Mouse (Mus musculus): ENCODE data around the gene Pdgfc. TPM values are rescaled to one million over a fixed set of nuclear protein-coding genes. Genes with fewer than 3 reads are reported as not detected.
A peak's percentile ranks its signal among the peaks of the same experiment; 100 is the strongest.

Pdgfc gene
- total RNA-seq, 1 experiment, result 16.9 TPM

GRCm38 (mm10) chr3:81020064-81020463 lies 16.2 kb upstream of the Pdgfc start:
- Histone ChIP-seq H3K36me3 (ENCODE audit: control insufficient read depth, insufficient read depth, low read length, poor library complexity, severe bottlenecking) (no peaks in the 10 kb centered on the region), H3K4me1 (ENCODE audit: control insufficient read depth in 2 of 2, insufficient read depth in 2 of 2, low read length in 2 of 2, poor library complexity in 1 of 2) (peaks cover 0 to 8% of the 10 kb centered on the region in 2 experiments; a peak in 3 of 4 replicates), H3K9ac (ENCODE audit: insufficient read depth, low read depth, low read length, poor library complexity, severe bottlenecking) (no peak overlapping the region), H3K9me3 (ENCODE audit: control insufficient read depth, insufficient read depth, low read depth, low read length) (no peaks in the 10 kb centered on the region), H3K27ac (ENCODE audit: insufficient read depth, low read depth, low read length, poor library complexity, severe bottlenecking) (no peak overlapping the region), H3K4me3 (ENCODE audit: insufficient read depth in 1 of 2, low read depth in 1 of 2, low read length in 2 of 2, poor library complexity in 1 of 2, severe bottlenecking in 1 of 2) (no peak overlapping the region)
- TF ChIP-seq CHD2 (IDR thresholded peaks at IDR 0.05; ENCODE audit: low read depth, low read length) (no peak), HCFC1 (IDR thresholded peaks at IDR 0.05; ENCODE audit: borderline replicate concordance, insufficient read depth, low read length) (no peak), ZC3H11A (IDR thresholded peaks at IDR 0.05; ENCODE audit: borderline replicate concordance, low read depth, low read length) (no peak), MAFK (IDR thresholded peaks at IDR 0.05; ENCODE audit: insufficient read depth, low read depth, low read length) (no peak), ZNF384 (IDR thresholded peaks at IDR 0.05; ENCODE audit: low read depth, low read length) (no peak)
- DNase-seq (ENCODE audit: low read depth, low spot score), result no peak
- in situ Hi-C loops (cut with MboI; ENCODE audit: low sequenced_read_pairs in 2 of 2, unreplicated experiment in 2 of 2), result no loop called here

DNA sequence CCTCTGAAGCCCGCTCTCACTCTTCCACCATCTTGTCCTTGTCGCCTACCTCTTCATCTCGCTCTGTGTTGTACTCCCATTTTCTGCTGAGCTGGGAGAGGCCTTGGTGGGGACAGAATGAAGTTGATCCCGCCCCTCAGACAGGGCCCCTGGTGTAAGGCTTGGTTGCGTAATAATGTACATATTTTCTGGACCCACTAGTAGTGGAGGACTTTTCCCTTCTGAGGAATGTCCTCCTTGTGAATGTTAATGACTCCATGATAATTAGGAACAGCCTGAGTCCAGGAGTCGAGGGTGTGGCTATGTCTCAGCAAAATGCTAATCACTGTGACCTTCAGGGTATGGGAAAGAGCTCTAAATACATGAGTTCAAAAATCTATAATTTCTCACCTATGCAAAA lies 14.4 kb upstream of the Pdgfc start:
- peak; percentile 41 for DNase-seq (ENCODE audit: low read depth, low spot score)
- H3K4me3 ChIP-seq (ENCODE audit: insufficient read depth in 1 of 2, low read depth in 1 of 2, low read length in 2 of 2, poor library complexity in 1 of 2, severe bottlenecking in 1 of 2), result peak overlapping the region in 1 of 2 experiments; percentile 46; a peak in 1 of 4 replicates
- H3K4me1 ChIP-seq (ENCODE audit: control insufficient read depth in 2 of 2, insufficient read depth in 2 of 2, low read length in 2 of 2, poor library complexity in 1 of 2), result peaks cover 0 to 8% of the 10 kb centered on the region in 2 experiments; a peak in 3 of 4 replicates
- H3K9me3 ChIP-seq (ENCODE audit: control insufficient read depth, insufficient read depth, low read depth, low read length), result no peaks in the 10 kb centered on the region
- in situ Hi-C loops (cut with MboI; ENCODE audit: low sequenced_read_pairs in 2 of 2, unreplicated experiment in 2 of 2), result no loop called here
- TF ChIP-seq CHD2 (IDR thresholded peaks at IDR 0.05; ENCODE audit: low read depth, low read length), result 0 out of 2 replicates have a peak, but pooled peaks have one; percentile 12
- TF ChIP-seq ZNF384 (IDR thresholded peaks at IDR 0.05; ENCODE audit: low read depth, low read length), result peak; percentile 60; the same call in 1 of the 2 replicates
- no peak for TF ChIP-seq ZC3H11A (IDR thresholded peaks at IDR 0.05; ENCODE audit: borderline replicate concordance, low read depth, low read length)
- H3K27ac ChIP-seq (ENCODE audit: insufficient read depth, low read depth, low read length, poor library complexity, severe bottlenecking), result peak overlapping the region; percentile 92
- H3K36me3 ChIP-seq (ENCODE audit: control insufficient read depth, insufficient read depth, low read length, poor library complexity, severe bottlenecking), result no peaks in the 10 kb centered on the region
- H3K9ac ChIP-seq (ENCODE audit: insufficient read depth, low read depth, low read length, poor library complexity, severe bottlenecking), result peak overlapping the region; percentile 58

DNA sequence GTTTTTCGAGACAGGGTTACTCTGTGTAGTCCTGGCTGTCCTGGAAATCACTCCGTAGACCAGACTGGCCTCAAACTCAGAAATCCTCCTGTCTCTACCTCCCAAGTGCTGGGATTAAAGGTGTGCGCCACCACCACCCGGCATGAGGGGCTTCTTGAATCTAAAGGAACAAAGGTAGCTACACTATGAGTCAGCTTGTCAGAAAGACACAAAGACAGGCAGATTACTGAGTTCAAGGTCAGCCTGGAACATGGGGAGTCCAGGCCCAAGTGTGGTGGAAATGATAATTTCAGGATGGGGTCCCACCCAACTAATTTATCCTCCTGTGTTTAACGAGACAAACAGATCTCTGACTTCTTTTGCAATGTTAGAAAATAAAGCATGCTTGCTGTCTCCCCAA lies 13.9 kb upstream of the Pdgfc start:
- H3K36me3 ChIP-seq (ENCODE audit: control insufficient read depth, insufficient read depth, low read length, poor library complexity, severe bottlenecking), result no peaks in the 10 kb centered on the region
- no peak overlapping the region for H3K9ac ChIP-seq (ENCODE audit: insufficient read depth, low read depth, low read length, poor library complexity, severe bottlenecking)
- peaks cover 0 to 8% of the 10 kb centered on the region in 2 experiments; a peak in 3 of 4 replicates for H3K4me1 ChIP-seq (ENCODE audit: control insufficient read depth in 2 of 2, insufficient read depth in 2 of 2, low read length in 2 of 2, poor library complexity in 1 of 2)
- no peaks in the 10 kb centered on the region for H3K9me3 ChIP-seq (ENCODE audit: control insufficient read depth, insufficient read depth, low read depth, low read length)
- peak overlapping the region; percentile 73; the same call in 1 of the 2 replicates for H3K27ac ChIP-seq (ENCODE audit: insufficient read depth, low read depth, low read length, poor library complexity, severe bottlenecking)
- in situ Hi-C loops (cut with MboI; ENCODE audit: low sequenced_read_pairs in 2 of 2, unreplicated experiment in 2 of 2), result no loop called here
- no peak for DNase-seq (ENCODE audit: low read depth, low spot score)
- H3K4me3 ChIP-seq (ENCODE audit: insufficient read depth in 1 of 2, low read depth in 1 of 2, low read length in 2 of 2, poor library complexity in 1 of 2, severe bottlenecking in 1 of 2), result no peak overlapping the region
- TF ChIP-seq MAFK (IDR thresholded peaks at IDR 0.05; ENCODE audit: insufficient read depth, low read depth, low read length) (peak; percentile 39; the same call in 1 of the 2 replicates), ZC3H11A (IDR thresholded peaks at IDR 0.05; ENCODE audit: borderline replicate concordance, low read depth, low read length) (no peak)

- H3K9ac ChIP-seq (ENCODE audit: insufficient read depth, low read depth, low read length, poor library complexity, severe bottlenecking), result no peak overlapping the region
- TF ChIP-seq HCFC1 (IDR thresholded peaks at IDR 0.05; ENCODE audit: borderline replicate concordance, insufficient read depth, low read length) (no peak), MAFK (IDR thresholded peaks at IDR 0.05; ENCODE audit: insufficient read depth, low read depth, low read length) (peak; percentile 99)
- no peak for DNase-seq (ENCODE audit: low read depth, low spot score)
- no peak overlapping the region; the same call in 1 of the 2 replicates for H3K27ac ChIP-seq (ENCODE audit: insufficient read depth, low read depth, low read length, poor library complexity, severe bottlenecking)
- H3K4me3 ChIP-seq (ENCODE audit: insufficient read depth in 1 of 2, low read depth in 1 of 2, low read length in 2 of 2, poor library complexity in 1 of 2, severe bottlenecking in 1 of 2), result no peak overlapping the region
- H3K36me3 ChIP-seq (ENCODE audit: control insufficient read depth, insufficient read depth, low read length, poor library complexity, severe bottlenecking), result no peaks in the 10 kb centered on the region
- peaks cover 0 to 8% of the 10 kb centered on the region in 2 experiments; a peak in 3 of 4 replicates for H3K4me1 ChIP-seq (ENCODE audit: control insufficient read depth in 2 of 2, insufficient read depth in 2 of 2, low read length in 2 of 2, poor library complexity in 1 of 2)
- no peaks in the 10 kb centered on the region for H3K9me3 ChIP-seq (ENCODE audit: control insufficient read depth, insufficient read depth, low read depth, low read length)
- in situ Hi-C loops (cut with MboI; ENCODE audit: low sequenced_read_pairs in 2 of 2, unreplicated experiment in 2 of 2), result no loop called here
These were observed 13.4 kb upstream of the Pdgfc start for GRCm38 (mm10) chr3:81022845-81023244.

- no peak overlapping the region for H3K4me3 ChIP-seq (ENCODE audit: insufficient read depth in 1 of 2, low read depth in 1 of 2, low read length in 2 of 2, poor library complexity in 1 of 2, severe bottlenecking in 1 of 2)
- H3K36me3 ChIP-seq (ENCODE audit: control insufficient read depth, insufficient read depth, low read length, poor library complexity, severe bottlenecking), result no peaks in the 10 kb centered on the region
- no peak for TF ChIP-seq ZC3H11A (IDR thresholded peaks at IDR 0.05; ENCODE audit: borderline replicate concordance, low read depth, low read length)
- TF ChIP-seq ZNF384 (IDR thresholded peaks at IDR 0.05; ENCODE audit: low read depth, low read length), result no peak
- no peak for TF ChIP-seq HCFC1 (IDR thresholded peaks at IDR 0.05; ENCODE audit: borderline replicate concordance, insufficient read depth, low read length)
- TF ChIP-seq MAFK (IDR thresholded peaks at IDR 0.05; ENCODE audit: insufficient read depth, low read depth, low read length), result no peak
- TF ChIP-seq CHD2 (IDR thresholded peaks at IDR 0.05; ENCODE audit: low read depth, low read length), result no peak
- in situ Hi-C loops (cut with MboI; ENCODE audit: low sequenced_read_pairs in 2 of 2, unreplicated experiment in 2 of 2), result no loop called here
- H3K9me3 ChIP-seq (ENCODE audit: control insufficient read depth, insufficient read depth, low read depth, low read length), result no peaks in the 10 kb centered on the region
- H3K9ac ChIP-seq (ENCODE audit: insufficient read depth, low read depth, low read length, poor library complexity, severe bottlenecking), result no peak overlapping the region
- no peak overlapping the region for H3K27ac ChIP-seq (ENCODE audit: insufficient read depth, low read depth, low read length, poor library complexity, severe bottlenecking)
- peaks cover 0 to 8% of the 10 kb centered on the region in 2 experiments; a peak in 3 of 4 replicates for H3K4me1 ChIP-seq (ENCODE audit: control insufficient read depth in 2 of 2, insufficient read depth in 2 of 2, low read length in 2 of 2, poor library complexity in 1 of 2)
- no peak for DNase-seq (ENCODE audit: low read depth, low spot score)
These were observed 12.6 kb upstream of the Pdgfc start for GRCm38 (mm10) chr3:81023568-81023967.
